In genomic region chr16:18593930-18594329, GRCm38 (mm10) we compare ENCODE assay signal across 20 mouse cellular contexts. TPM values are rescaled to one million over a fixed set of nuclear protein-coding genes. Genes with fewer than 3 reads are reported as not detected.
DNase-seq lines count a peak whose midpoint lies in the region; ATAC-seq and TF ChIP-seq lines count a peak whose summit lies in the region.
"Had no signal": no experiment of that assay in that cellular context is flagged by ENCODE, and none has a peak within 500 bp of the region (broad histone marks: within the 10 kb centered on the region; RNA-seq: fewer than 3 reads in every experiment).

No protein-coding gene starts in this region.

- ATAC-seq in liver, postnatal 0 days = peak; percentile 92
- no peak for ATAC-seq in liver, embryonic 11.5 days (replicated peaks; ENCODE audit: low FRiP score)
- ATAC-seq: activated CD4-positive, CD25-positive, alpha-beta regulatory T cell, adult 4 months; forebrain, embryonic 14.5 days; hindbrain, embryonic 16.5 days; intestine, embryonic 15.5 days had no signal

- peaks cover 42% of the 10 kb centered on the region for H3K27me3 ChIP-seq in liver, postnatal 0 days (ENCODE audit: insufficient read depth, low read length)
- H3K27me3 ChIP-seq in liver, embryonic 11.5 days (replicated peaks; ENCODE audit: control insufficient read depth, insufficient read depth, low read length) = peaks cover 71% of the 10 kb centered on the region

- peaks cover 17% of the 10 kb centered on the region for H3K4me1 ChIP-seq in liver, postnatal 0 days (ENCODE audit: insufficient read depth)
- peaks cover 12% of the 10 kb centered on the region for H3K4me1 ChIP-seq in liver, embryonic 11.5 days (replicated peaks; ENCODE audit: control insufficient read depth, insufficient read depth, low read length)

- TF ChIP-seq EP300 in liver, postnatal 0 days (IDR thresholded peaks at IDR 0.05; ENCODE audit: low read depth) = peak; percentile 78; the same call in 1 of the 2 replicates

- H3K27ac ChIP-seq in liver, postnatal 0 days (ENCODE audit: low read depth) = no peak overlapping the region
- no peak overlapping the region for H3K27ac ChIP-seq in liver, embryonic 11.5 days (ENCODE audit: low read depth, low read length)
- H3K27ac ChIP-seq: hindbrain, embryonic 10.5 days; hindbrain, embryonic 13.5 days; intestine, embryonic 15.5 days had no signal

- no peak overlapping the region for H3K9ac ChIP-seq in liver, postnatal 0 days (replicated peaks)
- no peak overlapping the region for H3K9ac ChIP-seq in liver, embryonic 11.5 days (ENCODE audit: low read depth, low read length)
- H3K9ac ChIP-seq: hindbrain, embryonic 13.5 days; intestine, embryonic 15.5 days had no signal

- no peaks in the 10 kb centered on the region for H3K9me3 ChIP-seq in liver, postnatal 0 days (ENCODE audit: low read length)
- H3K9me3 ChIP-seq in liver, embryonic 11.5 days (ENCODE audit: control insufficient read depth, low read length) = no peaks in the 10 kb centered on the region
- H3K9me3 ChIP-seq: hindbrain, embryonic 10.5 days; hindbrain, embryonic 13.5 days; intestine, embryonic 15.5 days had no signal

- TF ChIP-seq CTCF in liver, postnatal 0 days (IDR thresholded peaks at IDR 0.05; ENCODE audit: low read depth) = no peak

- 43% methylated on average over 2 of the region's 2 CpGs for WGBS in liver, postnatal 0 days (ENCODE audit: insufficient replicate concordance)
- 65% methylated on average over 2 of the region's 2 CpGs for WGBS in liver, embryonic 11.5 days

- no peak overlapping the region for H3K4me3 ChIP-seq in liver, postnatal 0 days (ENCODE audit: low read depth, low read length)
- no peak overlapping the region for H3K4me3 ChIP-seq in liver, embryonic 11.5 days (ENCODE audit: low read depth, low read length)
- H3K4me3 ChIP-seq: hindbrain, embryonic 13.5 days; intestine, embryonic 15.5 days had no signal

- no peak for DNase-seq in liver, postnatal 0 days
- DNase-seq in liver, embryonic 11.5 days (ENCODE audit: low spot score) = no peak
- peak; percentile 41 for DNase-seq in adipocyte (ENCODE audit: low spot score)
- peak; percentile 34 for DNase-seq in gonadal fat pad, adult 2 months (ENCODE audit: low read depth)
- DNase-seq in right cerebral cortex, postnatal 14 days = no peak
- DNase-seq in embryo, embryonic 10.5 days (ENCODE audit: low spot score) = no peak
- DNase-seq: adrenal gland, adult 2 months; adrenal gland, postnatal 14 days; cerebellum, adult 11-12 months; cerebellum, adult 8-10 months; cerebellum, postnatal 10 days; cerebellum, postnatal 36 days; gastrocnemius, postnatal 25 days had no signal

- no peaks in the 10 kb centered on the region for H3K36me3 ChIP-seq in liver, postnatal 0 days (replicated peaks; ENCODE audit: insufficient read depth, low read length)
- H3K36me3 ChIP-seq in liver, embryonic 11.5 days (ENCODE audit: control insufficient read depth, insufficient read depth, low read length) = no peaks in the 10 kb centered on the region
- H3K36me3 ChIP-seq: hindbrain, embryonic 10.5 days; hindbrain, embryonic 13.5 days; intestine, embryonic 15.5 days had no signal

- no peak overlapping the region for H3K4me2 ChIP-seq in liver, postnatal 0 days (ENCODE audit: low read depth, low read length)
- H3K4me2 ChIP-seq in liver, embryonic 11.5 days = no peak overlapping the region
- H3K4me2 ChIP-seq: heart, embryonic 11.5 days; hindbrain, embryonic 13.5 days; intestine, embryonic 15.5 days had no signal

RNA-seq across cellular contexts. Expression of gene Tbx1, which starts 3.5 kb away (rescaled TPM):
- 0.40 TPM in 1 of 2 replicates, not detected in the other for polyA plus RNA-seq in liver, postnatal 0 days (2015; fragmentation: Nextera tagmentation; extraction: Ambion mirVana)
- 0.17 and 0.43 TPM in 2 replicates for polyA plus RNA-seq in liver, embryonic 11.5 days (2014; fragmentation: Nextera tagmentation; extraction: Ambion mirVana)
- polyA plus RNA-seq in gonadal fat pad, adult 2 months (2012; rRNA removed) = 0.76 and 2.5 TPM in 2 replicates
- polyA plus RNA-seq: activated CD4-positive, CD25-positive, alpha-beta regulatory T cell, adult 4 months had no signal

RNA-seq across cellular contexts. Expression of gene Gp1bb, which starts 28.3 kb away (rescaled TPM):
- 55.8 and 56.5 TPM in 2 replicates for polyA plus RNA-seq in liver, postnatal 0 days (2015; fragmentation: Nextera tagmentation; extraction: Ambion mirVana)
- polyA plus RNA-seq in liver, embryonic 11.5 days (2014; fragmentation: Nextera tagmentation; extraction: Ambion mirVana) = 42.4 and 46.3 TPM in 2 replicates
- polyA plus RNA-seq in gonadal fat pad, adult 2 months (2012; rRNA removed) = 0.51 and 0.53 TPM in 2 replicates
- polyA plus RNA-seq: activated CD4-positive, CD25-positive, alpha-beta regulatory T cell, adult 4 months had no signal

RNA-seq across cellular contexts. Expression of gene Gm49601, which starts 32.3 kb away (rescaled TPM):
- 0.32 TPM in 1 of 2 replicates, not detected in the other for polyA plus RNA-seq in liver, postnatal 0 days (2015; fragmentation: Nextera tagmentation; extraction: Ambion mirVana)
- not detected in 2 replicates for polyA plus RNA-seq in liver, embryonic 11.5 days (2014; fragmentation: Nextera tagmentation; extraction: Ambion mirVana)
- polyA plus RNA-seq in gonadal fat pad, adult 2 months (2012; rRNA removed) = 2.1 and 4.8 TPM in 2 replicates
- polyA plus RNA-seq: activated CD4-positive, CD25-positive, alpha-beta regulatory T cell, adult 4 months had no signal

RNA-seq across cellular contexts. Expression of gene Sept5, which starts 35.8 kb away (rescaled TPM):
- polyA plus RNA-seq in liver, postnatal 0 days (2015; fragmentation: Nextera tagmentation; extraction: Ambion mirVana) = 3.0 and 3.2 TPM in 2 replicates
- 6.0 and 6.2 TPM in 2 replicates for polyA plus RNA-seq in liver, embryonic 11.5 days (2014; fragmentation: Nextera tagmentation; extraction: Ambion mirVana)
- 11.9 and 13.7 TPM in 2 replicates for polyA plus RNA-seq in gonadal fat pad, adult 2 months (2012; rRNA removed)

Comparison
In these comparisons a context has a peak if more than half of its experiments do, and no peak if none do; other contexts are left out.
1. DNase-seq: peak in adipocyte (single experiment) and gonadal fat pad, adult 2 months (single experiment); none in liver, postnatal 0 days (single experiment), liver, embryonic 11.5 days (single experiment), right cerebral cortex, postnatal 14 days (single experiment) and embryo, embryonic 10.5 days (single experiment).
2. RNA of gene Gp1bb, which starts 28.3 kb away (polyA plus RNA-seq): 55.8 to 56.5 TPM in liver, postnatal 0 days and 42.4 to 46.3 TPM in liver, embryonic 11.5 days; 0.51 to 0.53 TPM in gonadal fat pad, adult 2 months; every median in the first group is over 10 times any median in the second.